Mouse (Mus musculus) heart, postnatal 0 days (tissue): ENCODE data around the gene Thada. TPM values are rescaled to one million over a fixed set of nuclear protein-coding genes. Genes with fewer than 3 reads are reported as not detected.
A peak's percentile ranks its signal among the peaks of the same experiment; 100 is the strongest.

ENCODE experiments used
- ATAC-seq: fragments of 200-750 bp; cut with Nextera tagmentation; 2 replicates; pipeline ENCODE4 v1.8.0; 2017; ENCODE audit warnings: low read depth, moderate number of reproducible peaks, moderate library complexity; ENCODE audit not compliant: insufficient read depth
- DNase-seq: peaks from one replicate; pipeline ENCODE4 v3.0.0-alpha.2; 2016; ENCODE audit warnings: low spot score
- H3K27ac ChIP-seq: fragments of 300-500 bp; sonication (generic); 2 replicates; pipeline ENCODE4 v1.5.1; 2014; ENCODE audit warnings: low read depth, mild to moderate bottlenecking
- H3K27me3 ChIP-seq: fragments of 300-500 bp; sonication (generic); 2 replicates; pipeline ENCODE4 v1.6.1; 2014; ENCODE audit warnings: low read length, mixed read lengths; ENCODE audit not compliant: control insufficient read depth, insufficient read depth
- H3K36me3 ChIP-seq: fragments of 300-500 bp; sonication (generic); replicated peaks from 2 replicates; pipeline ENCODE4 v1.6.1; 2014; ENCODE audit warnings: low read length, mixed read lengths; ENCODE audit not compliant: control insufficient read depth, insufficient read depth
- H3K4me1 ChIP-seq: fragments of 300-500 bp; sonication (generic); 2 replicates; pipeline ENCODE4 v1.6.1; 2014; ENCODE audit warnings: antibody characterized with exemption; ENCODE audit not compliant: control insufficient read depth, insufficient read depth
- H3K4me2 ChIP-seq: fragments of 300-500 bp; sonication (generic); 2 replicates; pipeline ENCODE4 v1.6.1; 2014; ENCODE audit warnings: low read depth, mild to moderate bottlenecking, low read length, moderate library complexity
- H3K4me3 ChIP-seq: fragments of 300-500 bp; sonication (generic); 2 replicates; pipeline ENCODE4 v1.5.1; 2014; ENCODE audit warnings: low read depth, low read length
- H3K9ac ChIP-seq: fragments of 300-500 bp; sonication (generic); replicated peaks from 2 replicates; pipeline ENCODE4 v1.6.1; 2014; ENCODE audit warnings: low read depth, low read length, mixed read lengths
- H3K9me3 ChIP-seq: fragments of 300-500 bp; sonication (generic); replicated peaks from 2 replicates; pipeline ENCODE4 v1.6.1; 2016; ENCODE audit warnings: low read length; ENCODE audit not compliant: control insufficient read depth
- CTCF ChIP-seq: IDR thresholded peaks from 2 replicates; pipeline ENCODE4 v1.5.1; 2016; ENCODE audit warnings: antibody characterized with exemption, control low read depth, low read depth
- EP300 ChIP-seq: IDR thresholded peaks from 2 replicates; pipeline ENCODE4 v1.6.1; 2016; ENCODE audit warnings: antibody characterized with exemption, low read depth
- WGBS: fragments of 180-500 bp; shearing (Covaris S2); extraction: QIAGEN DNeasy Blood & Tissue Kit; methylation state at CpG from one replicate; pipeline ENCODE4 v1.1.7; 2014; 5-methylcytosine and 5-hydroxymethylcytosine counted together
- polyA plus RNA-seq: library from polyadenylated mRNA; unstranded; fragments of >200 nt; fragmentation: Nextera tagmentation; extraction: Ambion mirVana; gene quantifications from 2 replicates; pipeline ENCODE4 v1.2.1, GENCODE M21; 2015
- total RNA-seq: library from RNA; depleted of rRNA; stranded (reverse); fragments of >200 nt; gene quantifications from 2 replicates; pipeline ENCODE4 v1.2.3, GENCODE M21; 2014; ENCODE audit warnings: low replicate concordance

Thada gene
- total and polyA plus RNA-seq, 2 experiments from 2014 or later, result 2.4 to 12.6 TPM

DNA sequence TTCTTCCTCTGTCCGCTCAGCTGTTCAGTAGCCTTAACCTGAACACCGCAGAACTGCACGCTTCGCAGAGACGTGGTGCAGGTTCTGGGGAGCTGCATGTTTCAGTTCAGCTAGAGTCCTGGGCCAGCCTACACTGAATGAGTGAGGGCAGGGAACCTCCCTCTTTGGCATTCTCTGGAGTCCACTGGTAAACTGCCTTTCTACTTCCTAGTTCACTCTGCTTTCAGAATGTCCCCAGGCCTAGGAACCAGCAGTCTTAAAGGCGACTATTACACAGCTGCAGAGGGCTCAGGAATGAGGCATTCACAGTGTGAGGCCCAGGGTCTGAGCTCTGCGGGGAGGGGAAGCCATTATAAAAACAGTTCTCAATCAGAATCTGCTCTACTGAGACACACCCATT lies 262.7 kb downstream of the Thada start:
- H3K36me3 ChIP-seq, result peaks cover 6% of the 10 kb centered on the region
- no peak overlapping the region for H3K4me3 ChIP-seq
- TF ChIP-seq CTCF (no peak), EP300 (no peak)
- ATAC-seq (peak; percentile 41; the same call in 1 of the 2 replicates), DNase-seq (no peak)
- no peaks in the 10 kb centered on the region for H3K4me1 ChIP-seq
- no peaks in the 10 kb centered on the region for H3K27me3 ChIP-seq
- H3K9ac ChIP-seq, result no peak overlapping the region
- H3K4me2 ChIP-seq, result no peak overlapping the region
- no peaks in the 10 kb centered on the region for H3K9me3 ChIP-seq
- 0 out of 2 replicates have a peak overlapping the region, but pooled peaks have one; percentile 7 for H3K27ac ChIP-seq
- WGBS, result 80% methylated on average over 7 of the region's 7 CpGs

DNA sequence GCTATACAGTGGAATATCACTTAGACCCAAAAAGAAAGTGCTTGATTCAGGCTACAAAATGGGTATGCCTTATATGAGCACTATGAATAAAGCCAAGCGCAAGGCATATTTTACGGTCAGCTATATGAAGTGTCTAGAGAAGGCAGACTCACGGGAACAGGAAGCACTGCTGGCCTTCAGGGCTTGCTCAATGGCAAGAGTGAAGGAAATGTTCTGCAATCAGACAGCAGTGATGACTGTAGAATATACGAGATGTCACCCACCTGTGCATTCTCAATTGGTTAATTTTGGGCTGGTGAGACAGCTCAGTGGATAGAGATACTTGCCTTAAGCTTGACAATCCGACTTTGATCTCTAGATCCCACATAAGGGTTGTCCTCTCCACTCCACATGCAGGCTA lies 264.8 kb downstream of the Thada start:
- no peak overlapping the region for H3K27ac ChIP-seq
- WGBS, result 93% methylated on average over 5 of the region's 5 CpGs
- peaks cover 1% of the 10 kb centered on the region for H3K36me3 ChIP-seq
- H3K4me3 ChIP-seq, result no peak overlapping the region
- TF ChIP-seq EP300 (no peak), CTCF (no peak)
- DNase-seq, result no peak
- no peaks in the 10 kb centered on the region for H3K27me3 ChIP-seq
- H3K9ac ChIP-seq, result no peak overlapping the region
- no peak for ATAC-seq
- H3K9me3 ChIP-seq, result no peaks in the 10 kb centered on the region
- 0 out of 2 replicates have a peak, but pooled peaks cover 4% of the 10 kb centered on the region for H3K4me1 ChIP-seq
- H3K4me2 ChIP-seq, result no peak overlapping the region

DNA sequence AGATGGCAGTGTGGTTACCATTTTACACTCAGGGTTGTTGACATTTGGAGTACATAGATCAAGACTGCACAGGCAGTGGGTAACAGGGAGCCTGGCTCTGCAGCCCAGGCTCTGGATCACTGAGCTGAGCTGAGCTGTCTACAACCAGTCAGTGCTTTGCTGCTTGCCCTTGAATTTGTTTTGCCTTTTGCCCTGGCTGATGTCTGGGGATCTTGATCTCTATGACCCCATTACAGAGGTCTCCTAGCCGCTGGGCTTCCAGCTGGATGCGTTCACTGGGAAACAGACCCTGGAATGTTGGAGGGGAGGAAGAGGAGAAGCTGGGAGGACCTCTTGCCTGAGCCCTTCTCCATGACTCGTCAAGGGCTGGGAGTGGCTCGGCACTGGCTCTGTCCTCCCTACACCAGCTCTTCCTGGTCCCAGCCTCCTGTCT lies 268.1 kb downstream of the Thada start:
- H3K9ac ChIP-seq, result no peak overlapping the region
- H3K4me2 ChIP-seq, result no peak overlapping the region
- ATAC-seq (no peak), DNase-seq (no peak)
- H3K4me1 ChIP-seq, result peaks cover 14% of the 10 kb centered on the region; the same call in 1 of the 2 replicates
- H3K27ac ChIP-seq, result no peak overlapping the region
- TF ChIP-seq EP300 (no peak), CTCF (no peak)
- no peaks in the 10 kb centered on the region; the same call in 1 of the 2 replicates for H3K36me3 ChIP-seq
- no peaks in the 10 kb centered on the region for H3K27me3 ChIP-seq
- WGBS, result 47% methylated on average over 4 of the region's 4 CpGs
- H3K9me3 ChIP-seq, result no peaks in the 10 kb centered on the region
- H3K4me3 ChIP-seq, result no peak overlapping the region

DNA sequence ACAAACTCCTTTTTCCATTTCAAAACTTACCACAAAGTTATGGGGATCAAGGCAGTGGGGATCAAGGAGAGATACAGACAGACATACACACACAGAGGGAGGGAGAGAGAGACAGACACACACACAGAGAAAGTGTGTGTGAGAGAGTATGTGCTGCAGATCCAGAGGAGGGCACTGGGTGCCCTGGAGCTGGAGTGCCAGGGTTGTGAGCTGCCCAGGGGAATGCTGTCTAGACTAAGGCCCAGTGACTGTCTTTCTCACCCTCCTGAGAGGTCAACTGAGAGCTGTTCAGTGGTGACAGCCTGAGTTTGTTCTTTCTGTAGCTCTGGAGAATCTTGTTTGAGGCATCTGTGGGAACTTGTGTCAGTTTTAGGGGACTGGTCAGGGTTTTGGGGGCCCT lies 269.7 kb downstream of the Thada start:
- Histone ChIP-seq H3K4me1 (peaks cover 23% of the 10 kb centered on the region; the same call in 1 of the 2 replicates), H3K4me2 (no peak overlapping the region), H3K27ac (no peak overlapping the region), H3K36me3 (no peaks in the 10 kb centered on the region; the same call in 1 of the 2 replicates), H3K27me3 (no peaks in the 10 kb centered on the region), H3K9ac (no peak overlapping the region), H3K9me3 (no peaks in the 10 kb centered on the region), H3K4me3 (no peak overlapping the region)
- TF ChIP-seq CTCF (no peak), EP300 (no peak)
- no peak for ATAC-seq
- DNase-seq, result no peak

DNA sequence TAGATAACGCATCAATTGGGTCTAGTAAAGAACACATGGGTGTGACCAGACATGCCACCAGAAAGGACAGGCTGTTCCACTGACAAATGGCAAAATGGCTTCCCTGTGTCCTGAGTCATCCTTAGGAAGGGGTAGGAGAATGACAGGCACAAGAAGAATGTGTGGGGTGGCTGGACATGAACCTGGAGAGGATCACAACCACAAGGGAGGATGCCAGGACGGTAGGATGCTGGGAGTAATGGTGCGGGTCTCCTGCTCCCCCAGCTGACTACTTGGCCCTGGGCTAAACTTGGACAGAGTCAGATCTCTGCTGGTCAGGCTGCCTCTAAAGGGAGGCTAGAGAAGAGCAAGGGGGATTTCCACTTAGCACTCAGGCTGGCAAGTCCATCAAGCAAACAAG lies 270.2 kb downstream of the Thada start:
- WGBS, result 81% methylated on average over 3 of the region's 3 CpGs

DNA sequence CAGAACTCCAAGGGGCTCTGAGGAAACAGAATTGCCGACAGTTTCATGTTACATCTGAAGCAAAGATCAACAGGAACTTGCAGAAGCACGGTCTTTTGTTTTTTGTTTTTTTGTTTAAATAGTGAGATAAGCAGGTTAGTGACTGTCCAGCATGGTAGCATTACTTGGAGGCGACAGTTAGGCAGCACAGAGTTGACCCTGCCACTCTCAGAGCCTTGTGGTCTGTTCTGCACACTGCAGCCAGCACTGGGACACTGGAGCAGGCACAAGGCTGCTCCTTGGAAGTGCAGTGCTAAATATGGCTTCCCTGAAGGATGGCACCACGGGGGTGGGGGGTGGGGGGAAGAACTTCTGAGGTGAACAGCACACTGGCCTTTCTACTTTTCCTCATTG lies 271.0 kb downstream of the Thada start:
- ATAC-seq (0 out of 2 replicates have a peak, but pooled peaks have one; percentile 27), DNase-seq (no peak)
- no peak overlapping the region for H3K9ac ChIP-seq
- H3K36me3 ChIP-seq, result no peaks in the 10 kb centered on the region; the same call in 1 of the 2 replicates
- no peaks in the 10 kb centered on the region for H3K27me3 ChIP-seq
- 37% methylated on average over 4 of the region's 4 CpGs for WGBS
- H3K27ac ChIP-seq, result no peak overlapping the region; the same call in 1 of the 2 replicates
- TF ChIP-seq EP300, result no peak
- no peak for TF ChIP-seq CTCF
- no peaks in the 10 kb centered on the region for H3K9me3 ChIP-seq
- H3K4me2 ChIP-seq, result no peak overlapping the region
- no peak overlapping the region for H3K4me3 ChIP-seq
- H3K4me1 ChIP-seq, result peaks cover 23% of the 10 kb centered on the region; the same call in 1 of the 2 replicates

More for the DNA sequence above, 270.2 kb downstream of the Thada start:
- H3K9me3 ChIP-seq, result no peaks in the 10 kb centered on the region
- no peak overlapping the region for H3K27ac ChIP-seq
- no peak for ATAC-seq
- H3K4me3 ChIP-seq, result no peak overlapping the region
- TF ChIP-seq EP300 (no peak), CTCF (no peak)
- H3K36me3 ChIP-seq, result no peaks in the 10 kb centered on the region; the same call in 1 of the 2 replicates
- no peaks in the 10 kb centered on the region for H3K27me3 ChIP-seq
- no peak for DNase-seq
- H3K4me2 ChIP-seq, result no peak overlapping the region
- no peak overlapping the region for H3K9ac ChIP-seq
- peaks cover 23% of the 10 kb centered on the region; the same call in 1 of the 2 replicates for H3K4me1 ChIP-seq
